Mouse (Mus musculus) cerebellum, adult 11-12 months (tissue): ENCODE measurements around the gene Zxdc.

Experiments
- DNase-seq: peaks from one replicate; pipeline ENCODE4 v3.0.0; 2022

Zxdc gene

GRCm38 (mm10) chr6:90368976-90369724 is at the start of gene Zxdc:
Zxdc (plus strand) TSS chr6:90369492.
- peak; percentile 99 for DNase-seq

GRCm38 (mm10) chr6:90320429-90320828 is 48.9 kb upstream of the Zxdc start:
- DNase-seq = no peak

DNA sequence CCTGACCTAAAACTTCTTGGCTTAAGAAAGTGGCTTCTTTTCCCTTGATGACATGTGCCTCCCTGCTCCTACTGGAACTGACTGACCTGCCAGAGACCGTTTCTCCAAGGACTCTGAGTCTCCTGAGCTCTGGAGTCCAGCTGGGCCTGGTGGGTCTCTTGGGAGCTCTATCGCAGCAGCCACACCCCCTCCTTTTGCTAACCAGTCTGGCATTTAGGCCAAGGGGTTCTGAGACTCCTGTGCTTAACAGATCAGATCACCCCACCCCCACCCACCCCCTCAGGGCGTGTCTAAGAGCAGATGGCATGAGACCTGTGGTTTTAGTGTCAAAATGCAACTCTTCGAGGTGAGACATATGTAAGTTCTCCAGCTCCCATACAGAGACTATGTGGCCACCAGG is 47.5 kb upstream of the Zxdc start:
- no peak for DNase-seq

DNA sequence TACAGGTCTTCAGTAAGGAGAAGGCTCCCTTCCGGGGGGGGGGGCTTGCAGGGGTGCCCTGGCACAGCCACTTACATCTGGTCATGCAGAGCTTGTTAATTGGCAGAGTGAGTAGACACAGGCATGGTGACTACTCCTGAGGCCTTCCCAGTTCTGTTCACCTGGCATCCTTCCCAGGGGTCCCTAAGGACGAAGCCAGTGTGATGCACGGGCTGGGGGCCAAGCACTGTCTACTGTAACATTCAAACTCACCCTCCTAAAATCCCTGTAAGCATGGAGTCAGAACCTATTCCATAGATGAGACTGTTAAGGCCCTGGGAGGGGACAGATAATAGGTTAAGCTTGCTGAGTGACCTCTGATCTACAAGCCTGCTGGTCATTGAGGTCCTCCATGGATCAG is 45.3 kb upstream of the Zxdc start:
- no peak for DNase-seq

- DNase-seq = no peak
Measured at GRCm38 (mm10) chr6:90324463-90324862, 44.8 kb upstream of the Zxdc start.

DNA sequence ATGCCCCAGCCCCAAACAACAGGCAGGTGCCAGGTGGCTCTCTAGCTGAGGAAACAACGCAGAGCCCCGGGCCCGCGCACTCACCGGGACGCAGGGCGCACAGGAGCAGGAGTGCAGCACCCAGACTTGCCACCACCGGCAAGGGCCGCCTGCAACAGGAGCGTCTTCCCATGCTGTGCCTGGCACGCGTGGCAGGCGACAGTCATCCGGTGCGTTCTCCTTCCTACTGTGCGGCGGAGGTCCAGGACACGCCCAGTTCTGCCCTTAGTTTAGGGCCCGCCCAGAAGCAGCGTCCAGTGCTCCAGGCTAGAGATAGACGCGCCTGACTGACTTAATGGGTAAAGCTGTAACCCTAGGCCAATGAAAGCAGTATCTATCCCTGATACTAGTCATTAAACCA is 44.3 kb upstream of the Zxdc start, which contains the start of gene Chst13:
TSS of gene Chst13 (minus strand) at position 195 of the 400 bp plus-strand sequence.
- DNase-seq = no peak

- no peak for DNase-seq
Measured at GRCm38 (mm10) chr6:90327670-90328069, 41.6 kb upstream of the Zxdc start.

DNA sequence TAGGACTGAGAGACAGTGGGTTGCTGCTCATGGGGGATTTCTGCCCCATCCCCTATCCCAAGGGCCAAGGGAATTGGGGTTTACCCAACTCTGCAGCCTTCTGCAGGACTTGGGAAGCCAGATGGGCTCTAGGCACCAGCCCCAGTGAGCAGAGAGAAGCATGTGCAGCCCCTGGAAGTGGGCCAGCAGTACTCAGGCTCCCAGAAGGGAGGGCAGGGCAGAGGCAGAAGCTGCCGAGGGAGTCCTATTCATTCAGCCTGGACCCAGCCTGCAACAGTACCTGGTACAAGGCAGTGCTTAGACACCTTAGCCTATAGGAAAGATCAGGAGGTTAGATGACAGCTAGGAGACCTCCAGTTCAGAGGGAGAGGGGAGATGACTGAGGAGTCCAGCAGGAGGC is 39.3 kb upstream of the Zxdc start:
- peak; percentile 82 for DNase-seq

GRCm38 (mm10) chr6:90332561-90333425 is 36.5 kb upstream of the Zxdc start, which contains the start of gene Uroc1:
Uroc1 (plus strand) TSS chr6:90333284.
- no peak for DNase-seq

DNA sequence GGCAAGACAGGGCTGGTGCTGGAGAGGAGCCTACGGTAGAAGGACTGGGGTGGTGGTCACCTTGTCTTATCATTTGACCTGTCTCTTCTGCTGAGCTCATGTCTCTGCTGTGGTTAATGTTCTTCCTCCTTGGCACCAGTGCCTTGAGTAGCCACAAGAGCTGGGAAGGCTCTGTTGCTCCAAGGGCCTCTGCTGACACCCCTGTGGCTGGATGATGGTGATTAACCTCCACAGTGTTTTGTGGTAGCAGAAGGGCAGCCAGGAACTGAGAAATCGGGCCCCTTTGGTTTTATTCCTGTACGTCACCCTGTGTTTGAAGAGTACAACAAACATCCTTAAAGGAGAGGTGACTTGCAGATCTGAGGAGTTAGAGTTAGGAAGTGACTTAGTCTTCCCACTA is 35.0 kb upstream of the Zxdc start:
- no peak for DNase-seq

DNA sequence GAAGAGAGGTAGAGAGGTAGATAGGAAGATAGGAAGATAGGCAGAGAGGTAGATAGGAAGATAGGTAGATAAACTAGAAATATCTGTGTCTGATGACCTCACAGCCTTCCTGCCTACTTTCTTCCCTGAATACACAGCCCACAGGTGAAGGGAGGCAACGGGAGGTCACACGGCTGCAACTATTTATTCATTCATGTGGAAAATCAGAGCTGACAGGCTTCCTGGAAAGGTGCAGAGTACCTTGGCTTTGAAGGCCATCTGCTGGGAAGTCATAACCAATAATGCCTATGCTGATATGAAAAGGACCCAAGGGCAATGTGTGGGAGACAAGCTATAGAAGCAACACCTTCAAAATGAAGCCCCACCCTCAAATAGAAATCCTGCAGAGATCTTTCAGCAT is 26.9 kb upstream of the Zxdc start:
- peak; percentile 63 for DNase-seq

GRCm38 (mm10) chr6:90347183-90347582 is 22.1 kb upstream of the Zxdc start:
- DNase-seq = no peak

DNA sequence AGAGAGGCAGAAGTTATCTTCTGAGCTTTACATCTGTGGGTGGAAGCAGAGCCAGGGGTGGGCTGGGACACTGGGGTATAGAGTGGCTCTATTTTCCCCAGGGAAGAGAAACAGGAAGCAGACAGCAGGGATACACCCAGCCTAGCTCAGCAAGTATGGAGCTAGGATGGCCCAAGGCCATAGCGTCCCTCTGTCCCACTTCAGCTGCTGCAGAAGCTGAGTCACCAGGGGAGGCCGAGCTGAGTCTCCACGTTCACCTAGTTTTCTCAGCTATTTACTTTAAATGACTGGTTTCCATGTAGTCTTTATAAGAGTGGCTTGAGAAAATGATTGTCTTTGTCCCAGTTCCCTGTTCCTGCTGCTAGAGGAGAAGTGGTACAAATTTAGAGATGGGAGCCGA is 20.8 kb upstream of the Zxdc start:
- DNase-seq = no peak

GRCm38 (mm10) chr6:90350011-90350410 is 19.3 kb upstream of the Zxdc start:
- no peak for DNase-seq

DNA sequence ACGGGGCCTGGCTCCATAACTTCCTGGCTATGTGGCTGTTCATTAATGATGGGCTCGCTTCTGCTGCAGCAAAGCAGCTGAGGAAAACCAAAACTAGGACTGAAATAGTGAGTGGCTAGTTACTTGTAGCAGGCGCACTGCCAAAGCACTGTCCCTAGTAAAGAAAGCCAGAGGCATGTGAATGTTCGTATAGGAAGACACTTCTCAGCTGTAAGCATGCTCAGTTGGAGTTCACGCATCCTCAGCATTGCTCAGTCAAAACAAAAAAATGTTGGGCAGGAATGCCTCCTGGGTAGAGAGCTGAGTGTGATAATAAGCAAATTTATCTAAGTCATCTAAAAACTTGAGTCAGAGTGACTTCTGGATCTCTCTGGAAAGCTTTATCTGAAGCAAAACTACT is 11.2 kb upstream of the Zxdc start:
- DNase-seq = no peak

DNA sequence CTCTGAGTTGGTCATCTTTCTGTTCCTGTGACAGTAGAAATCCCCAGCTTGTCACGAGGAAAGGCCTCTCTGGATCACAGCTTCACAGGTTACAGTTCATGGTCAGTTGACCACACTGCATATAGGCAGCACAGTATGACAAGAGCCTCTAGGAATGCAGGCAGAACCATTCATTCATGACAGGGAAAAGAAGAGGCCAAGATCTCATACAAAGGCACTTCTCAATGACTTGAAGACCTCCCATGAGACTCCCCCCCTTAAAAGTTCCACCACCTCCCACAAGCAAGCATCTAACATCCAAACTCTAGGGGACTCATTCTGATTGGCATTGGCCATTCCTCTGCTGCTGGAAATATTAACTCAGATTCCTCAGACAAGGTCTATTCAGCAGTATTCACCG is 9.8 kb upstream of the Zxdc start:
- no peak for DNase-seq

- no peak for DNase-seq
Measured at GRCm38 (mm10) chr6:90360024-90360781, 9.1 kb upstream of the Zxdc start.

GRCm38 (mm10) chr6:90360922-90361614 is 8.2 kb upstream of the Zxdc start:
- DNase-seq = no peak

DNA sequence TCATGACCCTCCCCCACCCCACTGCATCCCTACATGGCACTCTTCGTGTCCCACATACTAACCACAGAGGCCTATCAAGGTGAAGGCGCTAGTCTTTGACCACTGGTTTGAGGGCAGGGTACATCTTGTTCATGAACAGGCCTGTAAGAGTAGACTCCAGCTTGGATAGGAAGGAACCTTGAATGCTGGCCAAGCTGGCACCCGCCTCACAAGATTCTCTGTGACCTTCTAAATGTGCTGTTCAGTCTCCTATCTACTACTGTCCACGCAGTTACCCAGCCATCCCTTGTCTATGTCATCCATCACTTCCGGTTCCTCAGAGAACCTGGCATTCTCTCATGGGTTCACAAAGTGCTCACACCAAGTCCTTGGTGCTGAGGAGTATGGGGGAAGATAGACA is 6.0 kb upstream of the Zxdc start:
- DNase-seq = no peak

DNA sequence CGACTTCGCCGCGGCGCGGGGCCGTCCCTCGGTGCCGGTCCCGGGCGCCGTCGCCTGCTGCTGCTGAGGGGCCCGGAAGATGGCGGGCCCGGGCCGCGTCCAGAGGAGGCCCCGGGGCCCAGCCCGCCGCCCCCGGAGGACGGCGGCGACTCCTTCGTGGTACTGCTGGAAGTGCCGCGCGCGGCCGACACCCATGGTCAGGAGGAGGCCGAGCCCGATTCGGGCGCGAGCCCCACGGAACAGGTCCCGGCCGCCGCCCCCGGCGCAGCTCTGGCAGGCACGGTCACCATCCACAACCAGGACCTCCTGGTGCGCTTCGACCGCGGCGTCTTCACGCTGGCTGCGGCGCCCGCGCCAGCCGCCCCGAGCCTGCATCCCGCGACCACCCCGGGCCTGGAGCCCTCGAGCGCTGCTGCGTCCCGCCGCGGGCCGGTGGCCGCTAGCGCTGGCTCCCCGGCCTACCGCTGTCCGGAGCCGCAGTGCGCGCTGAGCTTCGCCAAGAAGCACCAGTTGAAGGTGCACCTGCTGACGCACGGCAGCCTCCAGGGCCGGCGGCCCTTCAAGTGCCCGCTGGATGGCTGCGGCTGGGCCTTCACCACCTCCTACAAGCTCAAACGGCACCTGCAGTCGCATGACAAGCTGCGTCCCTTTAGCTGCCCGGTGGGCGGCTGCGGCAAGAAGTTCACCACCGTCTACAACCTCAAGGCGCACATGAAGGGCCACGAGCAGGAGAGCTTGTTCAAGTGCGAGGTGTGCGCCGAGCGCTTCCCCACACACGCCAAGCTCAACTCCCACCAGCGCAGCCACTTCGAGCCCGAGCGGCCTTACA is 647 bp downstream of the Zxdc start:
- DNase-seq = peak; percentile 56

- no peak for DNase-seq
Measured at GRCm38 (mm10) chr6:90374647-90375046, 5.4 kb downstream of the Zxdc start.

DNA sequence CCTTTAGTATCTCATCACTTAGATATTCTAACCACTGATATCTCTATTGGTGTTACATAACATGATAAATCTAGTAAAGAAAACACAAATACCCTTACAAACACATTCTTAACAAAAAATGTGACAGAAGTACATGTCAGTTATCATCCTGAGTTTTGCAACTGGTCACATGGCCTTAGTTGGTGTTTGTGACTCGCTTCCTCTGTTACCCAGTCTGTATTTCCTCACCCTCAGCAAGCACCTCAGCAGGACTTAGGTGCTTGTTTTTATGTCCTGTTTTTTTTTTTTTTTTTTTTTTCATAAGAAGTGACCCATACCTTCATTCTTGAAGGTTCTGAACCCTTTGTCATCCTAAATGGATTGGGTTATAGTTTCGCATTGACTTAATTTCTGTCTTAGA is 8.4 kb downstream of the Zxdc start:
- DNase-seq = no peak
